Mouse (Mus musculus) forebrain, embryonic 13.5 days (tissue): ENCODE measurements around the gene Ctsw. TPM values are rescaled to one million over a fixed set of nuclear protein-coding genes. Genes with fewer than 3 reads are reported as not detected.

Experiments
- ATAC-seq: fragments of 200-750 bp; cut with Nextera tagmentation; 2 replicates; pipeline ENCODE4 v1.8.0; 2017
- H3K27ac ChIP-seq: fragments of 300-500 bp; sonication (generic); 2 replicates; pipeline ENCODE4 v1.5.1; 2015; ENCODE audit warnings: inconsistent platforms, mild to moderate bottlenecking, moderate library complexity
- H3K27me3 ChIP-seq: fragments of 300-500 bp; sonication (generic); 2 replicates; pipeline ENCODE4 v1.6.1; 2015; ENCODE audit warnings: mild to moderate bottlenecking, inconsistent platforms
- H3K36me3 ChIP-seq: fragments of 300-500 bp; sonication (generic); 2 replicates; pipeline ENCODE4 v1.6.1; 2015; ENCODE audit warnings: mild to moderate bottlenecking, inconsistent platforms; ENCODE audit not compliant: poor library complexity, severe bottlenecking
- H3K4me1 ChIP-seq: fragments of 300-500 bp; sonication (generic); 2 replicates; pipeline ENCODE4 v1.6.1; 2015; ENCODE audit warnings: inconsistent platforms
- H3K4me2 ChIP-seq: fragments of 300-500 bp; sonication (generic); 2 replicates; pipeline ENCODE4 v1.6.1; 2015; ENCODE audit warnings: inconsistent platforms, mild to moderate bottlenecking, moderate library complexity
- H3K4me3 ChIP-seq: fragments of 300-500 bp; sonication (generic); 2 replicates; pipeline ENCODE4 v1.5.1; 2015; ENCODE audit warnings: mild to moderate bottlenecking, inconsistent platforms
- H3K9ac ChIP-seq: fragments of 300-500 bp; sonication (generic); 2 replicates; pipeline ENCODE4 v1.6.1; 2015; ENCODE audit warnings: mild to moderate bottlenecking, inconsistent platforms
- H3K9me3 ChIP-seq: fragments of 300-500 bp; sonication (generic); replicated peaks from 2 replicates; pipeline ENCODE4 v1.6.1; 2016; ENCODE audit warnings: inconsistent platforms
- WGBS: fragments of 180-500 bp; shearing (Covaris S2); methylation state at CpG from one replicate; pipeline ENCODE4 v1.1.7; 2015; 5-methylcytosine and 5-hydroxymethylcytosine counted together
- polyA plus RNA-seq: library from polyadenylated mRNA; unstranded; fragments of >200 nt; fragmentation: Nextera tagmentation; extraction: Ambion mirVana; gene quantifications from 2 replicates; pipeline ENCODE4 v1.2.1, GENCODE M21; 2015

Gene Ctsw
- polyA plus RNA-seq, 1 experiment from 2014 or later: 4.4 TPM

DNA sequence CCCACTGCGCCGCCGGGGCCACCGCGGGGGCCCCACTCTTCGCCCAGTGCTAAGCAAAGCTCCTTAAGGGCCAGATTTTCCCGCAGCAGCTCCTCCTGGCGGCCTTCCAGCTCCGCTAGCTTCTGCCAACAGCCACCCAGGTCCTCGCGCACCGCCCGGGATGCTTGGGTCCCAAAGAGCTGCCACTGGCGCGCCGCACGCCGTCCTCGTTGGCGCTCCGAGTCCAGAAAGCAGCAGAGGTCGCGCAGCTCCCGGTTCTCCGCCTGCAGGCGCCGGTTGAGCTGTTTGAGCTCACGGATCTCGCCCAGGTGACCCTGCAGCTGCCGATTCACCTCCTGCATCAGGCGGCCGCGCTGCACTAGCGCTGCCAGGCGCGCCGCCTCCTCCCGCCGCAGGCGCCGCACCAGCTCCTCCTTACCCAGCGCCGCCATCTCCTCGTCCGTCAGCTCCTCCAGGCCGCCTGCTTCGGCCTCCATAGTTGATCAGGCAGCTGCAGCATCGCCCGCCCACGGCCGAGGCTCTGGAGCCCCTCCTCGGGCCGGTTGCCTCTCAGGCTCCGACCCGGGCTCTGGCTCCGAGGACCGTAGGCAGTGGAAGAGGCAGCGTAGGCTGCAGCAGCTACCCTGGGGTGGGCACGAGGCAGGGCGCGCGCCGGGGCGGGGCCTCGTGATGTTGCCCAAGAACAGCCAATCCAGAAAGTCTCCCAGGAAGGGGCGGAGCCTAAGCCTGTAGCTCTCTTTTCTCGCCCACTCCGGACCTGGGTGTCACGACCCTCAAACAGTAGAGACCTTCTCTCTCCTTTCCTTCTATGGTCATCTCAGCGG, 11.2 kb downstream of the Ctsw start:
- no peaks in the 10 kb centered on the region for H3K9me3 ChIP-seq
- WGBS: under 1% methylated on average over 70 of the region's 70 CpGs
- peak; percentile 95 for ATAC-seq
- H3K4me2 ChIP-seq: peak overlapping the region; percentile 99
- peak overlapping the region; percentile 77 for H3K4me3 ChIP-seq
- peak overlapping the region; percentile 96 for H3K27ac ChIP-seq
- H3K9ac ChIP-seq: peak overlapping the region; percentile 89
- H3K36me3 ChIP-seq: peaks cover 9% of the 10 kb centered on the region; the same call in 1 of the 2 replicates
- H3K4me1 ChIP-seq: peaks cover 49% of the 10 kb centered on the region
- peaks cover 4% of the 10 kb centered on the region; the same call in 1 of the 2 replicates for H3K27me3 ChIP-seq

DNA sequence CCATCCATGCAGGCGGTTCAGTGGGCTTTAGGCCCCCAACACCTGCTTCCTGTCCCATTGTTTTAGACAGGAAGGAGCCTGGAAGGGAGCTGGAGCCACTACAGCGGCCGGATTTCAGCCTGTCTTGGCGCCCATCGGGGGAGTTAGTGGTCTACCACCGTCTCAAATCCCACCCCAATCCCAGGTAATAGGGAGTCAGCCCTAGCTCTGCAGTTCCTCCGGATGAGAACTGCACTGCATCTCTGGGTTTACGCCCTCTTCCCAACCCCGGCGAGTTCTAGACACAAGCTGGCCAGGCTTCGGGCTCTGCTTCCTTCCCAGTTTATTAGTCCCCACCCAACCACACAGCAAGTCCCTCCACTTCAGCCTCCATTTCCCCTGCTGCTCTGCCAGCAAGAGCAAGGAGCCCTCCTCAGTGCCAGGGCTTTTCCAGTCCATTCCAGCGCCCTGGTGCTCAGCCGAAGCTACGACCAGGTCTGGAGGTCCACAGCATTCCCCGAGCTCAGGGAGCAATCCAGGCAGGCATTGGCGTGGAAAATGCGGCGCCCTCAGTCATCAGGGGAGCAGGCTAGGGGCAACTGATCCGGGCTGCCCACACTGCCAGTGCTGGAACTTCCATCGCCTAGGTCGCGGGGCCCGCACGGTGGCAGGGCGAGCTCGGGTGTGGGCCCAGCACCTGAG, 11.9 kb downstream of the Ctsw start:
- ATAC-seq: no peak

DNA sequence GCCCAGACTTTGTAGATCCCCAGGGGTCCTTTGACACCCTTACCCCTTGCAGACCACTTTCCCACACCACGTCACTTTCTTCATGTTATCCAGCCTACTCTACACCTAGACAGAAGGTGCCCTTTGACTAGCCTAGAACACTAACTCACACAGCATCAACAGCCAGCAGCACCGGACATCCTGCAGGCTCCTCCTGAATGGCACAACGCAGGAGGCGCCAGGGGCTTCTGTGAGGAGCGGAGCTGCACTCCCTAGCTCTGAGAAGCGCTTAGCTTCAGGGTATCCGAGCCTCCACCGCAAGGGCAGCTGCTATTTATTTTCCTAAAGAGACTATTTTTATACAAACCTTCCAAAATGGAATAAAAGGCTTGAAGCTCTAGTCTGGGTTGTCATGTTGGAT, 12.7 kb downstream of the Ctsw start:
- Histone ChIP-seq H3K4me3 (peak overlapping the region; percentile 77), H3K9me3 (no peaks in the 10 kb centered on the region), H3K36me3 (0 out of 2 replicates have a peak, but pooled peaks cover 9% of the 10 kb centered on the region), H3K4me2 (peak overlapping the region; percentile 99), H3K9ac (0 out of 2 replicates have a peak overlapping the region, but pooled peaks have one; percentile 22), H3K27me3 (peaks cover 13% of the 10 kb centered on the region), H3K4me1 (peaks cover 37% of the 10 kb centered on the region), H3K27ac (peak overlapping the region; percentile 14; the same call in 1 of the 2 replicates)
- no peak for ATAC-seq
- 69% methylated on average over 8 of the region's 8 CpGs for WGBS

More for the DNA sequence above, 11.9 kb downstream of the Ctsw start:
- H3K27me3 ChIP-seq: peaks cover 6% of the 10 kb centered on the region; the same call in 1 of the 2 replicates
- WGBS: 5% methylated on average over 26 of the region's 26 CpGs
- H3K27ac ChIP-seq: peak overlapping the region; percentile 96
- no peaks in the 10 kb centered on the region for H3K9me3 ChIP-seq
- peaks cover 43% of the 10 kb centered on the region for H3K4me1 ChIP-seq
- peak overlapping the region; percentile 89 for H3K9ac ChIP-seq
- H3K4me2 ChIP-seq: peak overlapping the region; percentile 99
- 0 out of 2 replicates have a peak, but pooled peaks cover 9% of the 10 kb centered on the region for H3K36me3 ChIP-seq
- H3K4me3 ChIP-seq: peak overlapping the region; percentile 77

DNA sequence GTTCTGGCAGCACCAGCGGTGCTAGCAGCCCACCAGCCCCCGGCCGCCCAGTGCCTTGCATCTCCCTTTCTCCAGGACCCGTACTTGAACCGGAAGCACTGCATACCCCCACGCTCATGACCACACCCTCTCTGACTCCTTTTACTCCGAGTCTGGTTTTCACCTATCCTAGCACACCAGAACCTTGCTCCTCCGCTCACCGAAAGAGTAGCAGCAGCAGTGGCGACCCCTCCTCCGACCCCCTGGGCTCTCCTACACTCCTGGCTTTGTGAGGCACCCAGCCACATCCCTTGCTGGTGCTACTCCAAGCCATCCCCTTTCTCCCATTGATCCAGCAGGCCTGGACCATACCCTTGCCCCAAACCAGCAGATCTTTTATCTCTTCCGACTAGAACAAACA, 13.3 kb downstream of the Ctsw start:
- Histone ChIP-seq H3K27me3 (peaks cover 19% of the 10 kb centered on the region), H3K4me2 (peak overlapping the region; percentile 99), H3K36me3 (0 out of 2 replicates have a peak, but pooled peaks cover 9% of the 10 kb centered on the region), H3K4me1 (peaks cover 36% of the 10 kb centered on the region), H3K4me3 (peak overlapping the region; percentile 77; the same call in 1 of the 2 replicates), H3K27ac (no peak overlapping the region), H3K9me3 (no peaks in the 10 kb centered on the region), H3K9ac (0 out of 2 replicates have a peak overlapping the region, but pooled peaks have one; percentile 22)
- 84% methylated on average over 12 of the region's 12 CpGs for WGBS
- ATAC-seq: no peak

DNA sequence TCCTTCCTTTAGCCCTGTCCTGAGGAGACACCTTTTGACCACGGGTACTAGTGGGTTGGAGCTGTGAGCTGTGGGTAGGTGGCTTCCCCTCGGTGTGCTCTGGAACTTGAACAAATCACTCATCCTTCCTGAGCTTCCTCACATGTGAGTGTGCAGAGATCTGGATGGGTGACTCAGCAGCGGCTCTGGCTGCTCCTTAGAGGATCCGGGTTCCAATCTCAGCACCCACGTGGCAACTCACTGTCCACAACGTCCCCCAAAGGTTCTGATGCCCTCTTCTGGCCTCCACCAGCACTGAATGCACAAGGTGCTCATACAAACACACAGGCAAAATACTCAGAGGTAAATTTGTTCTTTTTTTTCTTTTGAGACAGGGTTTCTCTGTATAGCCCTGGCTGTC, 16.5 kb downstream of the Ctsw start:
- Histone ChIP-seq H3K9me3 (no peaks in the 10 kb centered on the region), H3K27me3 (peaks cover 47% of the 10 kb centered on the region), H3K4me1 (peaks cover 44% of the 10 kb centered on the region), H3K4me3 (no peak overlapping the region), H3K36me3 (0 out of 2 replicates have a peak, but pooled peaks cover 9% of the 10 kb centered on the region), H3K27ac (no peak overlapping the region), H3K4me2 (no peak overlapping the region), H3K9ac (no peak overlapping the region)
- 82% methylated on average over 6 of the region's 6 CpGs for WGBS
- no peak for ATAC-seq

DNA sequence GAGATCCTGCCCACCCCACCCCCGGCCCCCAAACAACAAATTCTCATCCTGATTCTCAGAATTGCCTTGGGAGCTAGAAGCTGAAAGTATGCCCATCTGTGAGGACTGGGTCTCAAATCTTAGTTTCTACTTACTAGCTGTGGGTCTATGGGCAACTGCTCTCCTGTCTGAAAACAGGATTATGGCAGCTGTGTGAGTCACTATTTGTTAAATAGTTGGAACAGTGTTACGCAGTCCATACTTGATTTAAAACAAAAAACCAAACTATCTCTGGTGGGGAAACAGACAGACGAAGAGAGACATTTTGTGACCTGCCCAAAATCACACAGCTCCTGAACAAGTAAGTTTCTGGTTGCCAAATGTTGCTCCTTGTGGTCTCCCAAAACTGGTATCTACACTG, 18.6 kb downstream of the Ctsw start:
- H3K9me3 ChIP-seq: no peaks in the 10 kb centered on the region
- 84% methylated on average over 3 of the region's 3 CpGs for whole genome bisulfite sequencing
- H3K4me3 ChIP-seq: no peak overlapping the region
- 0 out of 2 replicates have a peak, but pooled peaks cover 9% of the 10 kb centered on the region for H3K36me3 ChIP-seq
- H3K27ac ChIP-seq: no peak overlapping the region
- H3K27me3 ChIP-seq: peaks cover 67% of the 10 kb centered on the region
- H3K9ac ChIP-seq: no peak overlapping the region
- H3K4me2 ChIP-seq: no peak overlapping the region
- ATAC-seq: no peak
- peaks cover 23% of the 10 kb centered on the region for H3K4me1 ChIP-seq

DNA sequence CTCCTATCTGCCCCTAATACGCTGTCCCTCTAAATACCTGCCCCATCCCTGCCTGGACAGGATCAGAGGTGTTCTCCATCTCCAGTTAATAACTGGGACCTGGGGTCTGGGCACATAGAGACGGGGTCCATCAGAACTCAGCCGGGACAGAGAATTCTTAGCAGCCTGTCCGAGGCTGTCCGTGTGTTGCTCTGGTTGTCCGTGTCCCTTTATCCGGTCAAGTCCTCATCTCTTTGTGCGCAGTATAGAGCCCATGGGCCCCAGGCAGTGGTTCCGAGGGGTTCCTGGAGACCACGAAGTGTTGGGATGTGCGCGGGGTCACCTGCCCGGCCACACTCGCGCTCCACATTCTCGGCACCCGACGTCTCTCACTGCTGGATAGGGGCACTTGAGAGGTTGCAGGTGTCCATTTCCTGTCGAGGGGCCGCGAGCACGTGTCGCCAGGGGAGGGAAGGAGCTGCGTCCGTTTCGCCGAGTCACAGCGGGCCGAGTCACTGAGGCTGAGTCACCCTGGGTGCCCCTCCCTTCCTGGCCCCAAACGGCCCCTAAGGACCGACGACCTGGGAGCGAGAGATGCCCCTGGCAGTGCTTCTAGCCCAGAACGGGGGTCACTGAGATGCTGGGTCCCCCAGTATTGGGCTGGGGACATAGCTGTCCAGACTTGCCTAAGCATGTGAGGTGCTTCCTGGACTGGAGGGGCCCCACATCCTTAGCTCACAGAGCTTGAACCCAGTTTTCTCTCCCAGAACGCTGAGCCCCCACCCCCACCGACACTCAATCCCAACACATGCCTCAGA, 19.8 kb downstream of the Ctsw start:
- Histone ChIP-seq H3K9ac (0 out of 2 replicates have a peak overlapping the region, but pooled peaks have one; percentile 61), H3K4me3 (peak overlapping the region; percentile 53), H3K9me3 (no peaks in the 10 kb centered on the region), H3K36me3 (no peaks in the 10 kb centered on the region), H3K4me2 (peak overlapping the region; percentile 95), H3K4me1 (peaks cover 17% of the 10 kb centered on the region), H3K27ac (no peak overlapping the region), H3K27me3 (peaks cover 67% of the 10 kb centered on the region)
- no peak for ATAC-seq
- WGBS: 7% methylated on average over 36 of the region's 36 CpGs

DNA sequence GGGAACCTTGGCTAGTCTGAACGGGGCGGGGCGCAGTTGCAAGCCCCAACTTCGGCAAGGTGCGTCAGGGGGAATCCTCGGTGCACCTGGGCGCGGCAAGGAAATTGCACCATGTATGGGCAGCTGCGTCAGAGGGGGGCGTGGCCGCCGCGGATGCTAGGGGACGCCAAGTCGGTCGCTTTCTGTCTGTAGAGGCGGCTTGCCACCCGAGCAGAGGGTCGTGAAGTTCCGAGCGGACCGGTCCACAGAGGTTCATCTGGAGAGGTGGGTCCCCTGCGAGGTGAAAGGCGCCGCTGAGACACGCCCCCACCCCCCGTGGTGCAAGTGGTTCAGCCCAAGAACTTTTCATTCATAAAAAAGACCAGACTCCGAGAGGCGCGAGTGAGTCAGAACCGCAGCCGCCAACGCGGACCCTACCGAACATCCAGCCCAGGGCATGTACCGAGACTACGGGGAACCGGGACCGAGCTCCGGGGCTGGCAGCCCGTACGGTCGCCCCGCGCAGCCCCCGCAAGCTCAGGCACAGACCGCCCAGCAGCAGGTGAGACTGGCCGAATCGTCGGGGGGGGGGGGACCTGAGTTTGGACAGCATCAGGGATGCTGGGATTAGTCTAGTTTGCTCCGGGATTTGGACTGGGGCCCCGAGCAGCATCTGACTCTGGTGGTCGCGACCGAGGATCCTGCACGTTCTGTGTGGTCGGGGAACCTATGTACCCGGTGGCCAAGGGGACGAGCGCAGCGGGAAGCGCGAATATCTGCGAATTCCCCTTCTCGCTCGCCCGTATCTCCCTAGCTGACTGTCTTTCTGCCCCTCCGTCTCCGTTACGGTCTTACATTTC, 20.6 kb downstream of the Ctsw start, which contains the start of gene Fosl1:
Fosl1 (plus strand) TSS at position 33 of the 839 bp plus-strand sequence.
- no peaks in the 10 kb centered on the region for H3K9me3 ChIP-seq
- H3K4me2 ChIP-seq: peak within 1 kb of the TSS; percentile 95
- no peaks in the 10 kb centered on the region for H3K36me3 ChIP-seq
- H3K27ac ChIP-seq: no peak within 1 kb of the TSS
- peaks cover 17% of the 10 kb centered on the region for H3K4me1 ChIP-seq
- ATAC-seq: peak; percentile 70
- H3K4me3 ChIP-seq: peak within 1 kb of the TSS; percentile 53
- H3K27me3 ChIP-seq: peaks cover 67% of the 10 kb centered on the region
- H3K9ac ChIP-seq: peak within 1 kb of the TSS; percentile 61
- WGBS: 1% methylated on average over 70 of the region's 70 CpGs

DNA sequence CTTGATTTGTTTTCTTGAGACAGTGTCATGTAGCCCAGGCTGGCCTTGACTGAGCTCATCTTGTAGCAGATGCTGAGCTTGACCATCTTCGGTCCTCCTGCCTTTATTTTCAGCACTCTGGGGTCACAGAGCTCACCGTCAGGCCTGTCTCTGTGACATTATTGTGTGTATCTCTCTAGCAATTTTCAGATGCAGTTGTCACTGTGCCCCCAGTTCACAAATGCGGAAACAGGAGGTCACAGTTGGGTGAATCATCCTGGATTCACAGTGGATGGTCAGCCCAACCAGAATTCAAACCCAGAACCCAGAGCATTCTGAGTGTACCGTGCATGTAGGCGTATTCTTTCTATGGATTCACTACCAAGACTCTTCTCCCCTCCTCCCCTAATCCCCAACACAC, 22.6 kb downstream of the Ctsw start:
- Histone ChIP-seq H3K4me3 (no peak overlapping the region), H3K9ac (no peak overlapping the region), H3K27me3 (peaks cover 60% of the 10 kb centered on the region), H3K4me2 (no peak overlapping the region), H3K27ac (no peak overlapping the region), H3K36me3 (no peaks in the 10 kb centered on the region), H3K9me3 (no peaks in the 10 kb centered on the region), H3K4me1 (peaks cover 17% of the 10 kb centered on the region)
- 90% methylated on average over 5 of the region's 5 CpGs for WGBS
- ATAC-seq: no peak

DNA sequence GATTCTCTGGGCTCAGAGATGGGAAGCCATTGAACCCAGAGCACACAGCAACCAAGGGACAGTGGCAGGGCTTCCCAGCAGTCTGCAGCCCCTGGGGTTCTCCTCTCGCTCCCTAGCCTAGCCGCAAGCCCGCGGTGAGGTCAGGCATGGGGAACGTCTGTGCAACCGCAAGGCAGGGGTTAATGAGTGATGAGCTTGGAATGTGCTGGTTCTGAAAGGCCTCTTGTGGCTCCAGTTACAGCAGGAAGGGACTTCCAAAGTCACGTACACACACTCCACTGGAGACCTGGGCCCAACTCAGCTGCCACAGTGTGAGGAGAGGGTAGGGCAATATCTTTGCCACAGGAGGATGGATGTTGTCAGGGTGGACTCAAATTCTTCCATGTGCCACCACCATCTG, 23.4 kb downstream of the Ctsw start:
- Histone ChIP-seq H3K4me2 (no peak overlapping the region), H3K36me3 (no peaks in the 10 kb centered on the region), H3K4me3 (no peak overlapping the region), H3K4me1 (peaks cover 17% of the 10 kb centered on the region), H3K9me3 (peaks cover 6% of the 10 kb centered on the region; the same call in 1 of the 2 replicates), H3K27ac (no peak overlapping the region), H3K9ac (no peak overlapping the region), H3K27me3 (peaks cover 52% of the 10 kb centered on the region)
- WGBS: 37% methylated on average over 7 of the region's 7 CpGs
- ATAC-seq: no peak
